ENCODE assay signal across 13 mouse cellular contexts in genomic region chr10:12884308-12884948, GRCm38 (mm10). TPM values are rescaled to one million over a fixed set of nuclear protein-coding genes. Genes with fewer than 3 reads are reported as not detected.
A peak's percentile ranks its signal among the peaks of the same experiment; 100 is the strongest.
DNase-seq lines count a peak whose midpoint lies in the region; ATAC-seq lines count a peak whose summit lies in the region.
"Had no signal": no experiment of that assay in that cellular context is flagged by ENCODE, and none has a peak within 500 bp of the region (broad histone marks: within the 10 kb centered on the region; RNA-seq: fewer than 3 reads in every experiment).

No protein-coding gene starts in this region.

- ATAC-seq in embryonic facial prominence, embryonic 11.5 days (replicated peaks; ENCODE audit: insufficient number of reproducible peaks, low FRiP score, low TSS enrichment, low read depth): no peak
- no peak for ATAC-seq in forebrain, embryonic 12.5 days (ENCODE audit: low FRiP score)
- no peak for ATAC-seq in cerebellum, adult (ENCODE audit: insufficient number of reproducible peaks, low FRiP score, low TSS enrichment)

- no peaks in the 10 kb centered on the region for H3K4me1 ChIP-seq in embryonic facial prominence, embryonic 11.5 days (ENCODE audit: control insufficient read depth, insufficient read depth, low read length)
- peaks cover 3% of the 10 kb centered on the region for H3K4me1 ChIP-seq in forebrain, embryonic 12.5 days

- no peak overlapping the region for H3K27ac ChIP-seq in embryonic facial prominence, embryonic 11.5 days (replicated peaks; ENCODE audit: low read depth, low read length)
- no peak overlapping the region for H3K27ac ChIP-seq in forebrain, embryonic 12.5 days
- H3K27ac ChIP-seq: limb, embryonic 15.5 days had no signal

- H3K9ac ChIP-seq in embryonic facial prominence, embryonic 11.5 days (replicated peaks; ENCODE audit: low read length): no peak overlapping the region
- H3K9ac ChIP-seq in forebrain, embryonic 12.5 days: no peak overlapping the region
- H3K9ac ChIP-seq: limb, embryonic 15.5 days had no signal

- no peaks in the 10 kb centered on the region for H3K27me3 ChIP-seq in embryonic facial prominence, embryonic 11.5 days (ENCODE audit: control insufficient read depth, insufficient read depth, low read length)
- H3K27me3 ChIP-seq in forebrain, embryonic 12.5 days: no peaks in the 10 kb centered on the region
- H3K27me3 ChIP-seq: limb, embryonic 15.5 days had no signal

- 50% methylated on average over 8 of the region's 8 CpGs for WGBS in embryonic facial prominence, embryonic 11.5 days
- WGBS in forebrain, embryonic 12.5 days: 71% methylated on average over 8 of the region's 8 CpGs

- H3K36me3 ChIP-seq in embryonic facial prominence, embryonic 11.5 days (replicated peaks; ENCODE audit: control insufficient read depth, insufficient read depth, low read depth, low read length): no peaks in the 10 kb centered on the region
- H3K36me3 ChIP-seq in forebrain, embryonic 12.5 days (replicated peaks): no peaks in the 10 kb centered on the region
- H3K36me3 ChIP-seq: limb, embryonic 15.5 days had no signal

- H3K4me3 ChIP-seq in embryonic facial prominence, embryonic 11.5 days (ENCODE audit: low read depth, low read length): no peak overlapping the region
- no peak overlapping the region for H3K4me3 ChIP-seq in forebrain, embryonic 12.5 days (replicated peaks)
- H3K4me3 ChIP-seq: limb, embryonic 15.5 days had no signal

- DNase-seq in adrenal gland, adult 2 months: peak; percentile 44
- DNase-seq in adrenal gland, adult 18-20 months (ENCODE audit: low spot score in 2 of 2): no peak
- DNase-seq in 3134 (ENCODE audit: extremely low read depth, insufficient read length, low spot score): peak; percentile 54
- peak; percentile 10 for DNase-seq in embryonic facial prominence, embryonic 11.5 days (ENCODE audit: low spot score)
- peak; percentile 73 to 80 for DNase-seq in kidney, postnatal 4 days
- no peak for DNase-seq in frontal cortex, adult 2 months (ENCODE audit: extremely low spot score in 1 of 2, low spot score in 1 of 2)
- DNase-seq: B cell, adult 2 months; gastrocnemius, postnatal 10 days; midbrain, embryonic 14.5 days; thymus, postnatal 4 days had no signal

- no peak overlapping the region for H3K4me2 ChIP-seq in embryonic facial prominence, embryonic 11.5 days (ENCODE audit: low read depth, low read length)
- H3K4me2 ChIP-seq in forebrain, embryonic 12.5 days: no peak overlapping the region
- H3K4me2 ChIP-seq: limb, embryonic 15.5 days had no signal

- no peaks in the 10 kb centered on the region for H3K9me3 ChIP-seq in embryonic facial prominence, embryonic 11.5 days (replicated peaks; ENCODE audit: control insufficient read depth, low read length)
- no peaks in the 10 kb centered on the region for H3K9me3 ChIP-seq in forebrain, embryonic 12.5 days
- H3K9me3 ChIP-seq: limb, embryonic 15.5 days had no signal

RNA-seq across cellular contexts. Expression of gene Utrn, which starts 15.3 kb away (rescaled TPM):
- 10 to 100 TPM; 70.3 to 81.8 TPM for total RNA-seq in adrenal gland, adult 2 months (2021)
- polyA plus RNA-seq in adrenal gland, adult 2 months (2012; rRNA removed): 21.7 and 25.4 TPM in 2 replicates
- total RNA-seq in adrenal gland, adult 18-20 months (2021): 10 to 100 TPM; 73.1 to 79.5 TPM
- polyA plus RNA-seq in embryonic facial prominence, embryonic 11.5 days (2014; fragmentation: Nextera tagmentation; extraction: Ambion mirVana): 47.4 and 51.9 TPM in 2 replicates
- polyA plus RNA-seq in forebrain, embryonic 12.5 days (2016; fragmentation: Nextera tagmentation; extraction: Ambion mirVana): 30.2 and 34.3 TPM in 2 replicates
- polyA plus RNA-seq in frontal cortex, adult 2 months (2012; rRNA removed): 28.0 and 29.9 TPM in 2 replicates

Comparison
In these comparisons a context has a peak if more than half of its experiments do, and no peak if none do; other contexts are left out.
1. DNase-seq: peak in adrenal gland, adult 2 months (single experiment), 3134 (single experiment), embryonic facial prominence, embryonic 11.5 days (single experiment) and kidney, postnatal 4 days (2 of 2); none in adrenal gland, adult 18-20 months (0 of 2) and frontal cortex, adult 2 months (0 of 2).